Mouse (Mus musculus) layer of hippocampus, adult 2 months (tissue): ENCODE measurements around the gene Plppr2. TPM values are rescaled to one million over a fixed set of nuclear protein-coding genes. Genes with fewer than 3 reads are reported as not detected.

Experiments
- DNase-seq, 2 experiments: peaks; one replicate each; pipeline ENCODE4 v3.0.0; 2022; ENCODE audit warnings: low spot score in 2 of 2
- H3K27ac ChIP-seq: fragments of 200-600 bp; 2 replicates; pipeline ENCODE4 v1.8.1; 2022
- H3K4me3 ChIP-seq: fragments of 200-600 bp; 2 replicates; pipeline ENCODE4 v1.8.1; 2022; ENCODE audit warnings: mild to moderate bottlenecking
- CTCF ChIP-seq: fragments of 200-600 bp; conservative IDR thresholded peaks from 2 replicates; pipeline ENCODE4 v1.8.1; 2022; ENCODE audit warnings: antibody characterized with exemption, mild to moderate bottlenecking, moderate library complexity
- total RNA-seq, 2 experiments: library from RNA; stranded (reverse); gene quantifications; 2 replicates each; pipeline ENCODE4 v1.2.3; 2021

Plppr2 gene
- total RNA-seq, 2 experiments from 2014 or later, result 297 to 300 TPM

DNA sequence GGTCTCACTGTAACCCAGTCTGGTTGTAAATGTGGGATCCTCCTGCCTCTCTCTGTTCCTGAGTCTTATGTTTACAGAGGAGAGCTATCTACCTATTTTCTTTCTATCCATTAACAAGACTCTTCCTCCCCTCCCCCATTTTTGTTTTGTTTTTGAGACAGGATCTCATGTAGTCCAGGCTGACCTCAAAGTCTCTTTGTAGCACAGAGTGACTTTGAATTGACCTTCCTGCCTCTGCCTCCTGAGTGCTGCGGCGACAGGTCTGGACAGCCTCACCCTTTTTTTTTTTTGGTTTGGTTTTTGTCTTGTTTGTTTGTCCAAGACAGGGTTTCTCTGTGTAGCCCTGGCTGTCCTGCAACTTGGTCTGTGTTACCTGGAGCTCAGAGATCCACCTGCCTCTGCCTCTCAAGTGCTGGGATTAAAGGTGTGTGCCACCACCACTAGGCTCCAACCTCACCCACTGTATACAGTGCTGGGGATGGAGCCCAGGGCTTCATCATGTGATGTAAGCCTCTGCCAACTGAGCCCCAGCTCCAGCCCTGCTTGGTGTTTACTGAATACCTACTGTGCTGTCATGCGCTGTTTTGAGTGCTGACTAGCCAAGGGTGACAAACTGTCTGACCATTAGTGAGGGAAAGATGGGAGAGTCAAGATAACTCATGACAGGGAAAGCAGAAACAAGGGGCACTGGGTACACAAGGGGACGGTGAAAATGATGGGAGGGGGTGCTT lies 41.7 kb downstream of the Plppr2 start:
- H3K27ac ChIP-seq, result no peak overlapping the region
- DNase-seq, result no peak
- TF ChIP-seq CTCF, result no peak
- H3K4me3 ChIP-seq, result no peak overlapping the region

DNA sequence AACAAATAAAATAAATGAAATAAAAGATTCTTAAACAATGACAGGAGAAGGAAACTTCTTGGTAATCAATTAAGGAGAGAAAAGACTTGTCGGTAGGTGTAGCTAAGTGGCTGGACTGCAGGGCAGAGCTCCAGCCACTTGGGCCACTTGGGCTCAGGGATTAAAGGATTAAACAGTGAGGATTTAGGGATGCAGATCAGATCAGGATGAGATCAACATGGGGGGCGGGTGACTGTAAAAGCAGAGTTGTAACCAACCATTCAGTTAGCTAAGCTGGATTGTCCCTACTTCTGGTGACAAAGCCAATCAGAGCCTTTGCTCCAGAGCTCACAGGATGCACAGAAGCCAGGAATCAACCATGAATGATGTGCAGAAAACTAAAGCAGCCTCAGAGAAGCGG lies 47.1 kb downstream of the Plppr2 start:
- H3K27ac ChIP-seq, result no peak overlapping the region
- DNase-seq, result no peak
- no peak for TF ChIP-seq CTCF
- no peak overlapping the region for H3K4me3 ChIP-seq

DNA sequence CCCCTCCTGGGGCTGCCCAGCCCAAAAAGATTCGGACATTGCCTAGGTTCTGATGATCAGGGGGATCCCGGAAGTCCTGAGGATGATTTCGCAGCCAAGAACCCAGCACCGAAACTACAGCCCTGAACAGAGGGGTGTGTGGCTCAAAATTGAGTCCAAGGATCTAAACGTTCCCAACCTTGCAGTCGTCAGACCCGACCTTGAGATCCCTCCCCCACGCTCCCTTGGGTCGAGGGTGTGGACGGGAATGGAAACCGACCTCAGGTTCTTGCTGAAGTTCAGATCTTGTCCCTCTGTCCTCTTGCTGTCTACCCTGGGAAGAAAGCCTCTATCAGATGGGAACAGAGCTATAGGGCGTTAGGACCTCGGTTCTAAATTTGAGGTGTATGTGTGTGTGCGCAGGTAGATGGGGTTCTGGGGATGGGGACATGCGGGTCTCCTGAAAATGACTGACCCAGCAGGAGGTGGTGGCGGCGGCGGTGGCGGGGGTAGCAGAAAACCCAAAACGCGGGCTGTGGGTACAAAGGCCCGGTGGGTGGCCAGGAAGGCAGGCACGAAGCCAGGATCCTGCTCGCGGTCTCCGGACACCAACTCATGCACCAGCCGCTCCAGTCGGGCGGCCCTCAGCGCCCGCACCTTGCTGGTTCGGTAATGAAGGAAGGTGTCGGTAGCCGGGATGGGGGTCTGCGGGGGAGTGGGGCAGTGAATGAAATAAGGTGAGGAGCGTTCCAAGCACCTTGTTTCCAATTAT lies 50.9 kb downstream of the Plppr2 start:
- H3K4me3 ChIP-seq, result no peak overlapping the region; the same call in 1 of the 2 replicates
- no peak for TF ChIP-seq CTCF
- no peak overlapping the region for H3K27ac ChIP-seq
- DNase-seq, result no peak

DNA sequence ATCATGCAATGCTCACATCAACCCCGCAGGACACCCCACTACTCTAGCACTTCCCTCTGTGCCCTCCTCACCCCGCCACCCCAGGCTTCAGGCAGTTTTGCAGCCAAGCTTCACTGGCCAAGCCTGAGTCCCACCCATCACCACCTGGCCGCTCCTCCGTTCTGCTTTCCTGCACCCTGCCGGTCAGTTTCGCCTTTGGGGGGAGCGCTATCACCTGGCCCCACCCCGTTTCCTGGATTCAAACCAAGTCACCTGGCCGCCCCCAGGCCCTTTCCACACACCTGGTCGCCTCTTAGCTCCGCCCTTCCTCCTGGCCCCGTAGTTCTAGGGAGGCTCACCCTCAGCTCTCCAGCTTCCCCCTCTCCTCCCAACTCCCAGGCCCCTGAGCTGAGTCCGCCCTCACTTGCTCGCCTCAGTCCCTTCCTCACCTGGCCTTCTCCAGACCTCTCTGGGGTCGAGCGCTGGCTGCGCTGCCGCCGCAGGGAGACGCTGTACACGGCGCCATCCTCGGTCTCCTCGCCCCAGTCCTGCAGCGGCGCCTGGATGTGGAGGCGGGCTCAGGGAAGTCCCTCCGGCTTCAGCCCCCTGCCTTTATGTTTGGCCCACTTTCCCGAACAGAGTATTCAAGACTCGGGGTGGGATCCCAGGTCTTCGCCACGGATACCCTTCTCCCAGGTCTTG lies 51.7 kb downstream of the Plppr2 start:
- peak; percentile 15; the same call in 1 of the 2 replicates for TF ChIP-seq CTCF
- DNase-seq, result no peak
- Histone ChIP-seq H3K27ac (no peak overlapping the region), H3K4me3 (peak overlapping the region; percentile 52)

DNA sequence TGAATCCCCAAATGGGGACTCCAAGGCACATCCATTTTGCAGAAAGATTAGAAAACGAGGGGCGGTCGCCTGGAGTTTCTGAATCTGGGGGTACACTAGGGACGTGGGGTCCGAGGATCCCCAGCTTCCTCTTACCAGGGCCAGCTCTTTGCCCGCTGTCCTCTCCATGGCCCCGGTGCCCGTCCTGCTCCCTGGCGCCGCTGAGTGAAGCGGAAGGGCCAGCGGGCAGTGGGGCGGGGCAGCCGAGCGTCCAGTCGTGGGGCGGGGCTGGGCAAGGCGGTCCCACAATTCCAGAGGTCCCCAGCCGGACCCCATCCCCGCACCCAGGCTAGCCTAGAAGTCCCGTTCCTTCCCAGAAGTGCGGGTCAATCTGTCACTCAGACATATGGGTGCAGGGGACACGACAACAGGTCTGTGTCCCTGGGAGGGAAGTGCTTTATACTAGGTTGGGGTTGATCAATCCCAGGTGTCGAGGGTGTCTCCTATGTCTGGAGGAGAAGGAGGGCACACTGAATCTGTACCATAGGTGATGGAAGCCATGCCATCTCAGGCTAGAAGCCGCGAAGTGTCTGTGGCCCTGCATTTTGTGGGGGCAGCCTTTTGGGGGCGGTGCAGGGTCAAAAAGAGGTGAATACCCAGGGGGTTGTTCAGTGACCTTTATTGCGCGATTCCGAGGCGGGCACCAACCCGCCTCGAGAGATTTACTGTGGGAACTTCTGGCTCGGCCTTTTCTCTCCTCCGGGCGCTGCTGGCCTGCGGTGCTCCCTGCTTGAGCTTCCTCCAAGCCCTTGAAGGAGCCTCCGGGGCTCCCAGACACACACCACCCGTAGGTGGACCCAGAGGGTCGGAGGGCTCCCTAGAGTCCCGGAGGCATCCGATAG lies 52.6 kb downstream of the Plppr2 start, which contains the start of gene Rgl3:
Gene Rgl3 (minus strand): TSS at position 217 of the 881 bp plus-strand sequence.
- TF ChIP-seq CTCF, result no peak
- Histone ChIP-seq H3K4me3 (peak within 1 kb of the TSS; percentile 52), H3K27ac (no peak within 1 kb of the TSS)
- DNase-seq, result no peak

DNA sequence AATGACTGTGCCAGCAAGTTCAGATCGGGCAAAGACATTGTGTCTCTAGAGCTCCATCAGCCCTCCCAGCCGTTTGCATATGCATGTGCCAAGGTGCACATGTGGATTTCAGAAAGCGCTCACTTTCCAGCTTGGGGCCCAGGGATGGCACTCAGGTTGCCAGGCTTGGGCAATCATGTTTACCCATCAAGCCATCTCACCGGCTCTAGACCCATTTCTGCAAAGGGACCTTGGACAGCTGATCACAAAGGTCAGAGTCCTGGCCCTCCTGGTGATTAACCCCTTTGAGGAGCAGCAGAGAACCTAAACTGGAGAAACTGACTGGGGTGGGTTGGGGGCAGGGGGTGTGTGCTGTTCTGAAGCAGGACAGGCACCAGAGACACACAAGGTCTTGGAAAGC lies 55.4 kb downstream of the Plppr2 start:
- TF ChIP-seq CTCF, result no peak
- no peak for DNase-seq
- Histone ChIP-seq H3K4me3 (no peak overlapping the region), H3K27ac (no peak overlapping the region)

DNA sequence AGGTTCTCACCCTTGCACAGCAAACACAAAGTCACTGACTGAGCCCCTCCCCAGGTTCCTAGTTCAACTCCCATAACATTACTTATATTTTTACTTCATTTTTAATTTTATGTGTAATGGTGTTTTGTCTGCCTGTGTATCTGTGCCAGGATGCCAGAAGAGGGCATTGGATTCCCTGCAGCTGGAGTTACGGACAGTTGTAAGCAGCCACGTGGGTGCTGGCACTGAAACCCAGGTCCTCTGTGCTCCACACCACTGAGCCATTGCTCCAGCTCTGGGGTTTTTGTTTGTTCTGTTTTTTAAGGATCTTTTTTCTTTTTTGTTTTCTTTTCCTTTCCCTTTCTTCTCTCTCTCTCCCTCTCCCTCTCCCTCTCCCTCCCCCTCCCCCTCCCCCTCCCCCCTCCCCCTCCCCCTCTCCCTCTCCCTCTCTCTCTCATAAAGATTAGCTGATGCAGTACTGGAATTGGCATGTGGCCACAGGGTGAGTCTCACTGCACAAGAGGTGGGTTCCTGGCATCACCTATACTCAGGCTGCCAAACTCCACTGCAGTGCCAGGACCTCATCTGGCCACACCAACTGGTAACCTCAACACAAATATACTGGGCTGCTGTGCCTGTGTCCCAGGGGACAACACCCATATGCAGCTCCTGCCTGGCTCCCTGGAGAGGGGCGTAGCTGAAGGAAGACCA lies 59.5 kb downstream of the Plppr2 start:
- no peak for DNase-seq
- no peak for TF ChIP-seq CTCF
- Histone ChIP-seq H3K4me3 (no peak overlapping the region), H3K27ac (no peak overlapping the region)

Other genes with a start within 250 kb of the Plppr2 start
- gene Ldlr, start 213.6 kb upstream of the Plppr2 start, total RNA-seq, result 10 to 100 TPM; 12.0 to 16.2 TPM
- gene Spc24, start 176.7 kb upstream of the Plppr2 start, total RNA-seq, result 1 to 10 TPM; 2.2 to 2.9 TPM
- gene Kank2, start 138.3 kb upstream of the Plppr2 start, total RNA-seq, result 1 to 10 TPM; 7.0 to 8.4 TPM
- not detected for gene Angptl8, start 101.5 kb upstream of the Plppr2 start, total RNA-seq
- 10 to 100 TPM; 12.2 to 13.6 TPM for gene Dock6, start 84.4 kb upstream of the Plppr2 start, total RNA-seq
- gene Rab3d, start 18.8 kb upstream of the Plppr2 start, total RNA-seq, result 10 to 100 TPM; 16.7 to 18.8 TPM
- gene Ccdc159, start 9.6 kb upstream of the Plppr2 start, total RNA-seq, result 10 to 100 TPM; 18.9 to 21.4 TPM
- gene Tmem205, start 9.5 kb upstream of the Plppr2 start, total RNA-seq, result 10 to 100 TPM; 44.4 to 45.9 TPM
- gene Swsap1, start 18.7 kb downstream of the Plppr2 start, total RNA-seq, result 10 to 100 TPM; 14.8 to 15.9 TPM
- 1 to 10 TPM; 7.8 to 9.1 TPM for gene Epor, start 26.5 kb downstream of the Plppr2 start, total RNA-seq
- gene Rgl3, start 52.4 kb downstream of the Plppr2 start, total RNA-seq, result 1 to 10 TPM; 2.9 to 3.8 TPM
- gene Ccdc151, start 65.6 kb downstream of the Plppr2 start, total RNA-seq, result 1 to 10 TPM; 8.5 to 9.2 TPM
- gene Prkcsh, start 65.8 kb downstream of the Plppr2 start, total RNA-seq, result 100 to 1,000 TPM; 106 to 111 TPM
- gene Elavl3, start 115.0 kb downstream of the Plppr2 start, total RNA-seq, result 100 to 1,000 TPM; 156 to 160 TPM
- gene Gm49318, start 134.2 kb downstream of the Plppr2 start, total RNA-seq, result 1 to 10 TPM; 2.2 to 6.3 TPM
- gene Zfp653, start 134.3 kb downstream of the Plppr2 start, total RNA-seq, result 10 to 100 TPM; 22.3 to 25.2 TPM
- 10 to 100 TPM; 44.7 to 47.2 TPM for gene Ecsit, start 148.4 kb downstream of the Plppr2 start, total RNA-seq
- 1 to 10 TPM in 1 of 2 experiments, under 1 TPM in 1; 0.44 to 1.4 TPM for gene Cnn1, start 162.2 kb downstream of the Plppr2 start, total RNA-seq
- gene Elof1, start 180.1 kb downstream of the Plppr2 start, total RNA-seq, result 10 to 100 TPM; 54.6 to 54.8 TPM
- under 1 TPM; 0.27 to 0.69 TPM for gene Acp5, start 198.7 kb downstream of the Plppr2 start, total RNA-seq
- gene Pigyl, start 219.8 kb downstream of the Plppr2 start, total RNA-seq, result 10 to 100 TPM; 49.0 to 50.5 TPM